Mouse (Mus musculus): ENCODE data around the gene Pde4dip. TPM values are rescaled to one million over a fixed set of nuclear protein-coding genes. Genes with fewer than 3 reads are reported as not detected.

The Pde4dip gene
- polyA plus RNA-seq, 1 experiment = 39.5 TPM

DNA sequence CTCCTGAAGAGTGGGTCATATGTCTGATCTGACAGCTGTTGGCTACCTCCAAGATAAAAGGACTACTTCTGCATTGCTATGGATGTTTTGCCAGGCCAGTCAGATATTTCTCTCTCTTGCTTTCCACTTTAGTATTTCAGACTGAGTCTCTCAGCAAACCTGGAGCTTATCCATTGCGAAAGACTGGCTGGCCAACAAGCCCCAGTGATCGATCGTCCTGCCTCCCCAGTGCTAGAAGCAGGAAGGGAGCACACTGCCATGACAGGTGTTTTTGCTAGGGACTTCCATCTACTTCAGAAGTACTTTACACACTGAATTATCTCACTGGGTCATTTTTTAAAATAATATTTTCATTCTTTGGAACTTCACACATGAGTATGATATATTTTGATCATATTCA, 210.1 kb downstream of the Pde4dip start:
- H3K27ac ChIP-seq (ENCODE audit: insufficient read depth, low read depth, low read length) = no peak overlapping the region
- no peak for TF ChIP-seq CTCF (IDR thresholded peaks at IDR 0.05; ENCODE audit: insufficient read depth, low read depth, low read length)
- no peak for TF ChIP-seq POLR2A (IDR thresholded peaks at IDR 0.05; ENCODE audit: insufficient read depth, low read depth, low read length)
- 94% methylated on average over 3 of the region's 3 CpGs for WGBS
- H3K4me1 ChIP-seq (ENCODE audit: control insufficient read depth, insufficient read depth, low read length) = peaks cover 6% of the 10 kb centered on the region; the same call in 1 of the 2 replicates
- no peak overlapping the region for H3K4me3 ChIP-seq (ENCODE audit: insufficient read depth, low read depth, low read length)

DNA sequence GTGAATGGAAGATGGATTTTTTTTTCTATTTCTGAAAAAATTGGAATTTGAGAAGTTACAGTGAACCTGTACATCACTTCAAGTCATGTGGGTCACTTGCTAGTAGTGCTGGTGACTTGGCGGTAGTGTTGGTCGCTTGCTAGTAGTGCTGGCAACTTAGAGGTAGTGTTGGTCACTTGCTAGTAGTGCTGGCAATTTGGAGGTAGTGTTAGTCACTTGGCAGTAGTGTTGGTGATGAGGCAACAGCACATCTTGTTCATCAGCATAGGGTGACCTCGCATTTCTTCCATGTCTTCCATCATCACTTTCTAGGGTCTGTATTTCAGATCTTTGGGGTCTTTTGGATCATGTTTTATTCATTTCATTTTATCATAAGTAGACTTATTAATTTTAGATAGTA, 212.4 kb downstream of the Pde4dip start:
- TF ChIP-seq POLR2A (IDR thresholded peaks at IDR 0.05; ENCODE audit: insufficient read depth, low read depth, low read length) = no peak
- no peak overlapping the region for H3K4me3 ChIP-seq (ENCODE audit: insufficient read depth, low read depth, low read length)
- 96% methylated on average over 3 of the region's 3 CpGs for WGBS
- no peak overlapping the region for H3K27ac ChIP-seq (ENCODE audit: insufficient read depth, low read depth, low read length)
- no peaks in the 10 kb centered on the region for H3K4me1 ChIP-seq (ENCODE audit: control insufficient read depth, insufficient read depth, low read length)

DNA sequence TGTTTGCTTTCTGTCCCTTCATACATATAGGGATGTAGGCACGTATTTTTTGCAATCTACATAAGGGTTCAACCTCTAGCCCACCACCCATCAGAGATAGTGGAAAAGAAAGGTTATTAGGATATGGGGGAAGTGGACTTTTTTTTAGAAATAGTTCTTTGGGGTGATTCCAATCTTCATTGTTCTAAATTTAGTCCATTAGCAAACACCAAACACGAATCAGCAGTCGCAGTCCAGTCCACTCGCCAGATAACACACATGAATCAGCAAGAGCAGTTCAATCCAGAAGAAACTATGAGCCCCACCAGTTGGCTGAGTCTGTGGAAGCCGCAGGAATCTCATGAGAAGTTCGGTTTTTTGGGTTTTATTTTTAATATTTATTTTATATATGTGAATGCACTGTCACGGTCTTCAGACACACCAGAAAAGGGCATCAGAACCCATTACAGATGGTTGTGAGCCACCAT, 213.8 kb downstream of the Pde4dip start, which contains the start of gene Gm17651:
Gm17651 (minus strand) TSS at position 51 of the 467 bp plus-strand sequence.
- Histone ChIP-seq H3K27ac (ENCODE audit: insufficient read depth, low read depth, low read length) (no peak within 1 kb of the TSS), H3K4me1 (ENCODE audit: control insufficient read depth, insufficient read depth, low read length) (no peaks in the 10 kb centered on the region), H3K4me3 (ENCODE audit: insufficient read depth, low read depth, low read length) (no peak within 1 kb of the TSS)
- TF ChIP-seq POLR2A (IDR thresholded peaks at IDR 0.05; ENCODE audit: insufficient read depth, low read depth, low read length) (no peak), CTCF (IDR thresholded peaks at IDR 0.05; ENCODE audit: insufficient read depth, low read depth, low read length) (no peak)
- WGBS = 80% methylated on average over 7 of the region's 7 CpGs

DNA sequence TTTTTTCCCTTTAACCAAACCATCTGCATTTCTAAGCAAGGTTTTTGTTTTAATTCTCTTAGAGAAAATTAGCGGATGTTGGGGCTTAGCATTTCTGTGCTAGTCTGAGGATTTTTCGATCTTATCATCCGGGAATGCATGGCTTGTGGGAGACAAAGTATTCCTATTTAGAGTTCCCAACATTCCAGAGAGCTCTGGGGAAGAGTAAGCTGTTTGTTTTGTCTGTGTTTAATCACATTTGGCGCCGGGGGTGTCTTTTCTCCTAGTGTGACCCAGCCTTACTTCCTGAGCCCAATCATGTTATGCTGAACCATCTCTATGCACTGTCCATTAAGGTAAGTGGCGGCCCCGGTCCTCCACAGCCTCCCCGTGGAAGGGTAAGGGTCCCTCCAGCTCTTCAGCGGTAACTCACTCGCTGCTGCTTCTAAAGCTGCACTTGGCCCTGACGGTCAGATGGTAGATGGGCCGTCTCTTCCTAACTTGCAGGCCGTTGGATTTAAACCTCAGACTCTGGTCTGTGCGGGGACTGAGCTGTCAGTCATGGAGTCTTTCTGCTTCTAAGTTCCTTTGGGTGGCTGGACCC, 221.3 kb downstream of the Pde4dip start:
- 89% methylated on average over 14 of the region's 14 CpGs for WGBS

DNA sequence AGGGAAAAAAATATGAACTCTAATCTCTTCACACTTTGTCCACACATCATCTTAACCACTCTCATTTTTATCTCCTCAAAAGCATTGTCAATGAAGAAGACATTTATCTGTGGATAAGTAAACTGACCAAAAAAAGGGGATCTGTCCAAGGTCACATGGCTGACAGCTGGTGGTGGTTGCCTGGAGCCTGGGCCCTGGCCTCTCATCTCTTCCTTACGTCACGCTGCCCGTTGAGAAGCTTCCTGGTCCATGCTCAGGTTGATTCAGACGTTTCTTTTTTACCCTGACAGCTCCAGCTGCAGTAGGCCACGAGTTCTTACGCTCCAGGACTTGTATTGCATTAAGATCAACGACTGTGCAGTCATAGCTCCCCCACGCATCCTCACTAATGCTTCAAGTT, 222.4 kb downstream of the Pde4dip start:
- Histone ChIP-seq H3K4me3 (ENCODE audit: insufficient read depth, low read depth, low read length) (no peak overlapping the region), H3K27ac (ENCODE audit: insufficient read depth, low read depth, low read length) (no peak overlapping the region), H3K4me1 (ENCODE audit: control insufficient read depth, insufficient read depth, low read length) (peaks cover 8% of the 10 kb centered on the region; the same call in 1 of the 2 replicates)
- WGBS = 80% methylated on average over 8 of the region's 8 CpGs
- TF ChIP-seq CTCF (IDR thresholded peaks at IDR 0.05; ENCODE audit: insufficient read depth, low read depth, low read length) = no peak
- TF ChIP-seq POLR2A (IDR thresholded peaks at IDR 0.05; ENCODE audit: insufficient read depth, low read depth, low read length) = no peak

More for the DNA sequence above, 221.3 kb downstream of the Pde4dip start:
- TF ChIP-seq CTCF (IDR thresholded peaks at IDR 0.05; ENCODE audit: insufficient read depth, low read depth, low read length) = no peak
- TF ChIP-seq POLR2A (IDR thresholded peaks at IDR 0.05; ENCODE audit: insufficient read depth, low read depth, low read length) = no peak
- Histone ChIP-seq H3K4me1 (ENCODE audit: control insufficient read depth, insufficient read depth, low read length) (0 out of 2 replicates have a peak, but pooled peaks cover 2% of the 10 kb centered on the region), H3K27ac (ENCODE audit: insufficient read depth, low read depth, low read length) (no peak overlapping the region), H3K4me3 (ENCODE audit: insufficient read depth, low read depth, low read length) (no peak overlapping the region)

DNA sequence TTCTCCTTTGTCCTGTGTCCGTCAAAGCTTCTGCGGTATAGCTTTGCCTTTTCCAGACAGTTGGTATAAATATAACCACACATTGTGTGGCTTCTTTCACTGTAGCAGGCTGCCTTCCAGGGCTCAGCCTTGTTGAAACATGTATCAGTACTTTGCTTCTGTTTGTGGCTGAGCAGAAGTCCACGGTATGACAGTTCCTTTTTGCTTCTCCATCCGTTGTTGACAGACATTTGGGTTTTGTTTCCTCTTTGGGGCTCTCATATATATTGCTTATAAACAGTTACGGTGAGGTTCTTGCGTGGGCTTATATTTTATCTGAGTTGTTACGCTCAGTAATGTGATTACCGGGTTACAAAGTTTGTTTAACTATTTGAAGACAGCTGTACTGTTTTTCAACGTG, 223.0 kb downstream of the Pde4dip start:
- H3K4me1 ChIP-seq (ENCODE audit: control insufficient read depth, insufficient read depth, low read length) = peaks cover 8% of the 10 kb centered on the region; the same call in 1 of the 2 replicates
- no peak overlapping the region for H3K4me3 ChIP-seq (ENCODE audit: insufficient read depth, low read depth, low read length)
- no peak overlapping the region for H3K27ac ChIP-seq (ENCODE audit: insufficient read depth, low read depth, low read length)
- TF ChIP-seq POLR2A (IDR thresholded peaks at IDR 0.05; ENCODE audit: insufficient read depth, low read depth, low read length) = no peak
- TF ChIP-seq CTCF (IDR thresholded peaks at IDR 0.05; ENCODE audit: insufficient read depth, low read depth, low read length) = no peak
- WGBS = 88% methylated on average over 9 of the region's 9 CpGs

DNA sequence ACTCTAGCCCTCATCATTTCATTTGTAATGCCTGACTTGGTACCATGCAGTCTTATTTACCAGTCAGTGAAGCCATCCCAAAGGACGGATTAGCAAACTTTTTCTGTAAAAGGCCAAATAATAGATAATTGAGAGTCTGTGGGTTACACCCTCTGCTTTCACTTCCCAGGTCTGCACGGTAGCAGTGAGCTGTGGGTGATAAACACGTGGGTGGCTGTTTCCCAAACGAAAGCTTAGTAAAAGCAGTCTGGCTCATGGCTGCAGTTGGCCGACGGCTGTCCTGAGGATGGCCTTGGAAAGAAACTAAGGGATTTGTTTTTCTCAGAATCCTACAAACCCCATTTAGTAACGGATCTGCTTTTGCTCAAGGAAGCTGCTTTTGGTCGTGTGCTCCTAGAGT, 227.3 kb downstream of the Pde4dip start:
- Histone ChIP-seq H3K4me3 (ENCODE audit: insufficient read depth, low read depth, low read length) (no peak overlapping the region), H3K4me1 (ENCODE audit: control insufficient read depth, insufficient read depth, low read length) (peaks cover 8% of the 10 kb centered on the region; the same call in 1 of the 2 replicates), H3K27ac (ENCODE audit: insufficient read depth, low read depth, low read length) (no peak overlapping the region)
- WGBS = 42% methylated on average over 8 of the region's 8 CpGs
- TF ChIP-seq CTCF (IDR thresholded peaks at IDR 0.05; ENCODE audit: insufficient read depth, low read depth, low read length) = no peak
- no peak for TF ChIP-seq POLR2A (IDR thresholded peaks at IDR 0.05; ENCODE audit: insufficient read depth, low read depth, low read length)

DNA sequence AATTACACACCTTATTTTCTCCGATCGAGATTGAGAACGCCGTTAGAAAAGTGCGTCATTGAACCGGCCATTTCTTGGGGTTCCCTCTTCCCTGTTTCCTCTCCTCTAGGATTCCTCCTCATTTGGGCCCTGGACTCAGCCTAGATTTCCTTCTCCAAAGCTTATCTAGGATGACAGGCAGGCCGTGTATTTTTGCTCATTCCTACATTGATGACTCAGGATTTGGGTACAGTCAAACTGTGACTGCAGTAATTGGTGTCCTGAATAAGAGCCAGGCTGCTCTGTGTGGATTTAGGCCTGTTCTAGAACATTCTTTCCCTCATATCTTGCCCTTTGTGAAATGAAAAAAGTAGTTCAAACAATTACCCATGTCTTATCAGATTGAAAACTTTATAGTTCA, 228.8 kb downstream of the Pde4dip start:
- TF ChIP-seq POLR2A (IDR thresholded peaks at IDR 0.05; ENCODE audit: insufficient read depth, low read depth, low read length) (no peak), CTCF (IDR thresholded peaks at IDR 0.05; ENCODE audit: insufficient read depth, low read depth, low read length) (no peak)
- H3K4me3 ChIP-seq (ENCODE audit: insufficient read depth, low read depth, low read length) = no peak overlapping the region
- H3K4me1 ChIP-seq (ENCODE audit: control insufficient read depth, insufficient read depth, low read length) = peaks cover 8% of the 10 kb centered on the region; the same call in 1 of the 2 replicates
- H3K27ac ChIP-seq (ENCODE audit: insufficient read depth, low read depth, low read length) = no peak overlapping the region
- 88% methylated on average over 7 of the region's 7 CpGs for WGBS

DNA sequence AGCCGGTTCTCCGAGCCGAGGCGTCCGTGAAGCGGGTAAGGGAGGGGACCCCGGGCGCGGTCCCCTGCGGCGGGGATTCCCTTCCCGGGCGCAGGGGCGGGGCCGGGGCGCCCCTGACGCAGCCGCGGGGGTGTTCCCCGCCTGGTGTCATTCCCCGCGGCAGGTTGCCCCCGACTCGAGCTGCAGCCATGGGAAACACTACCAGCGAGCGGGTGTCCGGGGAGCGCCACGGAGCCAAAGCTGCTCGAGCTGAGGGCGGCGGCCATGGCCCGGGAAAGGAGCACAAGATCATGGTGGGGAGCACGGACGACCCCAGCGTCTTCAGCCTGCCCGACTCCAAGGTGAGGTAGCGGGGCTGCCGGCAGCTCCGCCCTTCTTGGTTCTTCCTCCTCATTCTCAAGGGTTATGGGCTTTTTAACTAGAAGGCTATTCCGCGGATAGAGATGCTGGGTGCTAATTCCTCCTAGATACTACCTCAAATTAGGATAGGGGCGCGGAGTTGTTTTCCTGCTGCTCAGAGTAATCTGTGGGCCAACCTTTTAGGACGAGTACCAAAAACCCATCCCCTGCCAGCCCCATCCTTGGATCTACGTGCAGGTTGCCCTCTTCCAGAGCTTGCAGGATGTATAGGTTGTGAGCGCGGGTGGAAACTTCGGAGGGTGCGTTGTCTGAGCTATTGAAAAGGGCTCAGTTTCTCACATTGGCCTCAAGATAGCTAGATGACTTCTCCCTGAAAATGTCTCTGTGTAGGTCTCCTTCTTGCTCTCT, 229.9 kb downstream of the Pde4dip start:
- Histone ChIP-seq H3K27ac (ENCODE audit: insufficient read depth, low read depth, low read length) (no peak overlapping the region), H3K4me3 (ENCODE audit: insufficient read depth, low read depth, low read length) (peak overlapping the region; percentile 61), H3K4me1 (ENCODE audit: control insufficient read depth, insufficient read depth, low read length) (peaks cover 8% of the 10 kb centered on the region; the same call in 1 of the 2 replicates)
- WGBS = under 1% methylated on average over 50 of the region's 50 CpGs
- TF ChIP-seq POLR2A (IDR thresholded peaks at IDR 0.05; ENCODE audit: insufficient read depth, low read depth, low read length) (no peak), CTCF (IDR thresholded peaks at IDR 0.05; ENCODE audit: insufficient read depth, low read depth, low read length) (no peak)

Measured in olfactory bulb, adult 2 months (tissue).